Mouse (Mus musculus): Measurements from ENCODE around the gene Txnip. TPM values are rescaled to one million over a fixed set of nuclear protein-coding genes. Genes with fewer than 3 reads are reported as not detected.

The Txnip gene
- polyA plus RNA-seq, 1 experiment from 2014 or later = 62.3 TPM

GRCm38 (mm10) chr3:96526864-96527542 is 30.8 kb upstream of the Txnip start:
- Histone ChIP-seq H3K9me3 (replicated peaks; ENCODE audit: control insufficient read depth, low read length) (no peaks in the 10 kb centered on the region), H3K4me2 (ENCODE audit: low read depth, low read length) (peak overlapping the region; percentile 89), H3K9ac (replicated peaks; ENCODE audit: low read length) (peak overlapping the region; percentile 37), H3K36me3 (replicated peaks; ENCODE audit: control insufficient read depth, insufficient read depth, low read depth, low read length) (no peaks in the 10 kb centered on the region), H3K4me3 (ENCODE audit: low read depth, low read length) (peak overlapping the region; percentile 43), H3K4me1 (ENCODE audit: control insufficient read depth, insufficient read depth, low read length) (peaks cover 4% of the 10 kb centered on the region; the same call in 1 of the 2 replicates), H3K27ac (replicated peaks; ENCODE audit: low read depth, low read length) (no peak overlapping the region), H3K27me3 (ENCODE audit: control insufficient read depth, insufficient read depth, low read length) (peaks cover 19% of the 10 kb centered on the region)
- ATAC-seq (replicated peaks; ENCODE audit: insufficient number of reproducible peaks, low FRiP score, low TSS enrichment, low read depth) (peak; percentile 75), DNase-seq (ENCODE audit: low spot score) (peak; percentile 46)
- WGBS = 5% methylated on average over 44 of the region's 44 CpGs

GRCm38 (mm10) chr3:96528506-96528905 is 29.3 kb upstream of the Txnip start:
- 47% methylated on average over 9 of the region's 9 CpGs for WGBS
- Histone ChIP-seq H3K4me3 (ENCODE audit: low read depth, low read length) (no peak overlapping the region), H3K4me1 (ENCODE audit: control insufficient read depth, insufficient read depth, low read length) (peaks cover 4% of the 10 kb centered on the region; the same call in 1 of the 2 replicates), H3K27ac (replicated peaks; ENCODE audit: low read depth, low read length) (no peak overlapping the region), H3K36me3 (replicated peaks; ENCODE audit: control insufficient read depth, insufficient read depth, low read depth, low read length) (no peaks in the 10 kb centered on the region), H3K9me3 (replicated peaks; ENCODE audit: control insufficient read depth, low read length) (no peaks in the 10 kb centered on the region), H3K9ac (replicated peaks; ENCODE audit: low read length) (no peak overlapping the region), H3K27me3 (ENCODE audit: control insufficient read depth, insufficient read depth, low read length) (peaks cover 19% of the 10 kb centered on the region), H3K4me2 (ENCODE audit: low read depth, low read length) (no peak overlapping the region)
- no peak for ATAC-seq (replicated peaks; ENCODE audit: insufficient number of reproducible peaks, low FRiP score, low TSS enrichment, low read depth)
- no peak for DNase-seq (ENCODE audit: low spot score)

GRCm38 (mm10) chr3:96532050-96532449 is 25.7 kb upstream of the Txnip start:
- Histone ChIP-seq H3K27ac (replicated peaks; ENCODE audit: low read depth, low read length) (no peak overlapping the region), H3K4me1 (ENCODE audit: control insufficient read depth, insufficient read depth, low read length) (peaks cover under 1% of the 10 kb centered on the region; the same call in 1 of the 2 replicates), H3K36me3 (replicated peaks; ENCODE audit: control insufficient read depth, insufficient read depth, low read depth, low read length) (no peaks in the 10 kb centered on the region), H3K4me2 (ENCODE audit: low read depth, low read length) (no peak overlapping the region), H3K4me3 (ENCODE audit: low read depth, low read length) (no peak overlapping the region), H3K9me3 (replicated peaks; ENCODE audit: control insufficient read depth, low read length) (no peaks in the 10 kb centered on the region), H3K9ac (replicated peaks; ENCODE audit: low read length) (no peak overlapping the region), H3K27me3 (ENCODE audit: control insufficient read depth, insufficient read depth, low read length) (peaks cover 15% of the 10 kb centered on the region)
- WGBS = 63% methylated on average over 7 of the region's 7 CpGs
- no peak for DNase-seq (ENCODE audit: low spot score)
- no peak for ATAC-seq (replicated peaks; ENCODE audit: insufficient number of reproducible peaks, low FRiP score, low TSS enrichment, low read depth)

- Histone ChIP-seq H3K9me3 (replicated peaks; ENCODE audit: control insufficient read depth, low read length) (no peaks in the 10 kb centered on the region), H3K4me1 (ENCODE audit: control insufficient read depth, insufficient read depth, low read length) (no peaks in the 10 kb centered on the region), H3K36me3 (replicated peaks; ENCODE audit: control insufficient read depth, insufficient read depth, low read depth, low read length) (no peaks in the 10 kb centered on the region), H3K27ac (replicated peaks; ENCODE audit: low read depth, low read length) (no peak overlapping the region), H3K27me3 (ENCODE audit: control insufficient read depth, insufficient read depth, low read length) (no peaks in the 10 kb centered on the region), H3K4me3 (ENCODE audit: low read depth, low read length) (no peak overlapping the region), H3K4me2 (ENCODE audit: low read depth, low read length) (no peak overlapping the region), H3K9ac (replicated peaks; ENCODE audit: low read length) (no peak overlapping the region)
- WGBS = 58% methylated on average over 2 of the region's 2 CpGs
- DNase-seq (ENCODE audit: low spot score) (no peak), ATAC-seq (replicated peaks; ENCODE audit: insufficient number of reproducible peaks, low FRiP score, low TSS enrichment, low read depth) (no peak)
These were observed 23.5 kb upstream of the Txnip start for GRCm38 (mm10) chr3:96534300-96534699.

GRCm38 (mm10) chr3:96539316-96539715 is 18.4 kb upstream of the Txnip start:
- Histone ChIP-seq H3K9ac (replicated peaks; ENCODE audit: low read length) (no peak overlapping the region), H3K9me3 (replicated peaks; ENCODE audit: control insufficient read depth, low read length) (no peaks in the 10 kb centered on the region), H3K27ac (replicated peaks; ENCODE audit: low read depth, low read length) (no peak overlapping the region), H3K27me3 (ENCODE audit: control insufficient read depth, insufficient read depth, low read length) (no peaks in the 10 kb centered on the region), H3K4me3 (ENCODE audit: low read depth, low read length) (no peak overlapping the region), H3K4me1 (ENCODE audit: control insufficient read depth, insufficient read depth, low read length) (no peaks in the 10 kb centered on the region), H3K36me3 (replicated peaks; ENCODE audit: control insufficient read depth, insufficient read depth, low read depth, low read length) (no peaks in the 10 kb centered on the region), H3K4me2 (ENCODE audit: low read depth, low read length) (no peak overlapping the region)
- no peak for ATAC-seq (replicated peaks; ENCODE audit: insufficient number of reproducible peaks, low FRiP score, low TSS enrichment, low read depth)
- 38% methylated on average over 2 of the region's 2 CpGs for WGBS
- peak; percentile 67 for DNase-seq (ENCODE audit: low spot score)

GRCm38 (mm10) chr3:96540740-96541139 is 17.0 kb upstream of the Txnip start:
- Histone ChIP-seq H3K9ac (replicated peaks; ENCODE audit: low read length) (no peak overlapping the region), H3K4me2 (ENCODE audit: low read depth, low read length) (no peak overlapping the region), H3K27me3 (ENCODE audit: control insufficient read depth, insufficient read depth, low read length) (no peaks in the 10 kb centered on the region), H3K9me3 (replicated peaks; ENCODE audit: control insufficient read depth, low read length) (no peaks in the 10 kb centered on the region), H3K27ac (replicated peaks; ENCODE audit: low read depth, low read length) (no peak overlapping the region), H3K36me3 (replicated peaks; ENCODE audit: control insufficient read depth, insufficient read depth, low read depth, low read length) (no peaks in the 10 kb centered on the region), H3K4me3 (ENCODE audit: low read depth, low read length) (no peak overlapping the region), H3K4me1 (ENCODE audit: control insufficient read depth, insufficient read depth, low read length) (no peaks in the 10 kb centered on the region)
- 48% methylated on average over 6 of the region's 6 CpGs for WGBS
- ATAC-seq (replicated peaks; ENCODE audit: insufficient number of reproducible peaks, low FRiP score, low TSS enrichment, low read depth) (no peak), DNase-seq (ENCODE audit: low spot score) (no peak)

GRCm38 (mm10) chr3:96541328-96542078 is 16.3 kb upstream of the Txnip start:
- DNase-seq (ENCODE audit: low spot score) (peak; percentile 59), ATAC-seq (replicated peaks; ENCODE audit: insufficient number of reproducible peaks, low FRiP score, low TSS enrichment, low read depth) (no peak)
- peak overlapping the region; percentile 37; the same call in 1 of the 2 replicates for H3K9ac ChIP-seq (replicated peaks; ENCODE audit: low read length)
- no peaks in the 10 kb centered on the region for H3K9me3 ChIP-seq (replicated peaks; ENCODE audit: control insufficient read depth, low read length)
- H3K27me3 ChIP-seq (ENCODE audit: control insufficient read depth, insufficient read depth, low read length) = no peaks in the 10 kb centered on the region
- 17% methylated on average over 14 of the region's 14 CpGs for WGBS
- no peaks in the 10 kb centered on the region for H3K4me1 ChIP-seq (ENCODE audit: control insufficient read depth, insufficient read depth, low read length)
- H3K36me3 ChIP-seq (replicated peaks; ENCODE audit: control insufficient read depth, insufficient read depth, low read depth, low read length) = no peaks in the 10 kb centered on the region
- no peak overlapping the region for H3K4me3 ChIP-seq (ENCODE audit: low read depth, low read length)
- H3K4me2 ChIP-seq (ENCODE audit: low read depth, low read length) = no peak overlapping the region
- no peak overlapping the region for H3K27ac ChIP-seq (replicated peaks; ENCODE audit: low read depth, low read length)

- no peaks in the 10 kb centered on the region for H3K27me3 ChIP-seq (ENCODE audit: control insufficient read depth, insufficient read depth, low read length)
- ATAC-seq (replicated peaks; ENCODE audit: insufficient number of reproducible peaks, low FRiP score, low TSS enrichment, low read depth) (no peak), DNase-seq (ENCODE audit: low spot score) (no peak)
- H3K4me1 ChIP-seq (ENCODE audit: control insufficient read depth, insufficient read depth, low read length) = no peaks in the 10 kb centered on the region
- no peak overlapping the region for H3K4me3 ChIP-seq (ENCODE audit: low read depth, low read length)
- no peak overlapping the region for H3K4me2 ChIP-seq (ENCODE audit: low read depth, low read length)
- no peaks in the 10 kb centered on the region for H3K9me3 ChIP-seq (replicated peaks; ENCODE audit: control insufficient read depth, low read length)
- no peak overlapping the region for H3K9ac ChIP-seq (replicated peaks; ENCODE audit: low read length)
- H3K27ac ChIP-seq (replicated peaks; ENCODE audit: low read depth, low read length) = no peak overlapping the region
- WGBS = 74% methylated on average over 8 of the region's 8 CpGs
- H3K36me3 ChIP-seq (replicated peaks; ENCODE audit: control insufficient read depth, insufficient read depth, low read depth, low read length) = no peaks in the 10 kb centered on the region
These were observed 15.2 kb upstream of the Txnip start for GRCm38 (mm10) chr3:96542554-96542953.

All from embryonic facial prominence, embryonic 11.5 days (tissue).